Mouse (Mus musculus): ENCODE results near the gene Mapre3.

DNA sequence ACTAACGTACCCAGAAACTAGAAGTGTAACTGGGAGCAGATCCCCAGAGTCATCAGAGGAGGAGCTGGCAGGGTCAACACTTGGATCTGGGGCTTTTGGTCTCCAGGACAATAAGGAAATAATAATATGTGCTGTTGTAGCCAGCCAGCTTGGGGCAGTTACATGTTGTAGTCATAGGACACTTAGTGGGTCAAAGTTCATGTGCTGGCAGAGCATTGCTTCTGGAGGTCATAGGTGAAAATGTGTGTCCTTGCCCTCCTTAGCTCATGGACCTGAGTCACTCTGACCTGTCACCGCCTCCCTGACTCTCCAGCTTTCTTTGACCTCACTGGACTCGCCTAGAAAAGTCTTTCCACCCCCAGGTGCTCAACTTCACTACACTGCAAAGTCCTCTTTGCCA lies 19.0 kb downstream of the Mapre3 start:
- TF ChIP-seq ZNF384 (IDR thresholded peaks at IDR 0.05; ENCODE audit: low read depth, low read length) = no peak
- no peak for TF ChIP-seq ZC3H11A (IDR thresholded peaks at IDR 0.05; ENCODE audit: borderline replicate concordance, low read depth, low read length)
- TF ChIP-seq HCFC1 (IDR thresholded peaks at IDR 0.05; ENCODE audit: borderline replicate concordance, insufficient read depth, low read length) = no peak
- TF ChIP-seq MAFK (IDR thresholded peaks at IDR 0.05; ENCODE audit: insufficient read depth, low read depth, low read length) = no peak

All from ES-E14 (cell line).